Mouse (Mus musculus) stomach, embryonic 14.5 days (tissue): Measurements from ENCODE around the gene Prdm4. TPM values are rescaled to one million over a fixed set of nuclear protein-coding genes. Genes with fewer than 3 reads are reported as not detected.

Experiments used
- ATAC-seq: fragments of 200-750 bp; cut with Nextera tagmentation; 2 replicates; pipeline ENCODE4 v1.8.0; 2017; ENCODE audit warnings: low read depth, moderate TSS enrichment; ENCODE audit not compliant: insufficient number of reproducible peaks, insufficient read depth, low FRiP score
- H3K27ac ChIP-seq: fragments of 300-500 bp; sonication (generic); 2 replicates; pipeline ENCODE4 v1.5.1; 2014; ENCODE audit warnings: mild to moderate bottlenecking, low read length, moderate library complexity, mixed read lengths
- H3K27me3 ChIP-seq: fragments of 300-500 bp; sonication (generic); 2 replicates; pipeline ENCODE4 v1.6.1; 2014; ENCODE audit warnings: low read length, control low read depth, mixed read lengths; ENCODE audit not compliant: control insufficient read depth, insufficient read depth
- H3K36me3 ChIP-seq: fragments of 300-500 bp; sonication (generic); 2 replicates; pipeline ENCODE4 v1.6.1; 2014; ENCODE audit warnings: mild to moderate bottlenecking, control low read depth, low read length, moderate library complexity, mixed read lengths; ENCODE audit not compliant: control insufficient read depth, insufficient read depth
- H3K4me1 ChIP-seq: fragments of 300-500 bp; sonication (generic); 2 replicates; pipeline ENCODE4 v1.6.1; 2014; ENCODE audit warnings: low read length, control low read depth, mixed read lengths; ENCODE audit not compliant: control insufficient read depth, insufficient read depth
- H3K4me2 ChIP-seq: fragments of 300-500 bp; sonication (generic); replicated peaks from 2 replicates; pipeline ENCODE4 v1.6.1; 2014; ENCODE audit warnings: low read depth, low read length, control low read depth
- H3K4me3 ChIP-seq: fragments of 300-500 bp; sonication (generic); 2 replicates; pipeline ENCODE4 v1.5.1; 2014; ENCODE audit warnings: low read depth, low read length, control low read depth
- H3K9ac ChIP-seq: fragments of 300-500 bp; sonication (generic); replicated peaks from 2 replicates; pipeline ENCODE4 v1.6.1; 2014; ENCODE audit warnings: low read depth, mild to moderate bottlenecking, control low read depth, low read length, moderate library complexity, mixed read lengths
- H3K9me3 ChIP-seq: fragments of 300-500 bp; sonication (generic); 2 replicates; pipeline ENCODE4 v1.6.1; 2016; ENCODE audit warnings: low read depth, low read length, control low read depth; ENCODE audit not compliant: control insufficient read depth
- WGBS: fragments of 180-500 bp; shearing (Covaris S2); extraction: QIAGEN DNeasy Blood & Tissue Kit; methylation state at CpG from one replicate; pipeline ENCODE4 v1.1.7; 2014; 5-methylcytosine and 5-hydroxymethylcytosine counted together
- polyA plus RNA-seq: library from polyadenylated mRNA; unstranded; fragments of >200 nt; fragmentation: Nextera tagmentation; extraction: Ambion mirVana; gene quantifications from 2 replicates; pipeline ENCODE4 v1.2.1, GENCODE M21; 2014

Prdm4 gene
- polyA plus RNA-seq, result 22.1 and 23.4 TPM in 2 replicates

DNA sequence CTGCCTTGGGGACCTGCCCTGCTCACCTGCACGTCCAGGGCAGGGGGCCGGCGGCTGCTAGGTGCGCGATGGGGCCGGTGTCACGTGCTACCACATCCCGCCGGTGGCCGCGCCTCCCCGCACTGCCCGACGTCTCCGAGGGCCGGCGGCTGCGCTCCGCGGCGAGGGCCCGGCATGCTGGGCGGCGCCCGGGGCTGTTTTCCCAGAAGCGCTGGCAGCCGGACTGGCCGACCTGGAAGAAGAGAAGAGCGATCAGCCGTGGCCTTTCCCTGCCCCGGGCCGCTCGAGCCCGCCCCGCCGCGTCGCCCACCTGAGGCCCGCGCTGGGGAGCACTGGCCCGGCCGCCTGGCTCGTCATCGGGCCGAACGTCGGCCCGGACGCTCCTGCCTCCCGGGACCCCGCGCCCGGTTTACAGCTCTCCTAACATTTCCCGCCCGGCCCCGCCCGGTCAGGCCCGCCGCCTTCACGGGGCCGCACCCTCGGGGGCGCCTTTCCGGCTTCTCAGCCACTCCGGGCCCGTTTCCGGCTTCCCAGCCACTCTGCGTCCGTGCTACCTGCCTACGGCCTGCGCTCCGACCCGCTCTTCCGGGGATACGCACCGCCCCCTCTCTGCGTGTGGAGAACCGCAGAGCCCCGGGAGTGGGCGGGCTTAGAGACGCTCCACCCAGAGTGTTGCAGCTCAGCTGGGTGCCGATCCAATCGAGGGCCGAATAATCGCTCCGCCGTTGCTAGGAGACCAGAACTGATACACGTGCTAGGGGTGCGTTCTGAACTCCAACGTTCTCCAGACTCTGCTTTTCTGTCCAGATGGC, at the start of gene Prdm4:
Gene Prdm4 (minus strand): TSS at position 645 of the 812 bp plus-strand sequence.
- Histone ChIP-seq H3K4me1 (peaks cover 9% of the 10 kb centered on the region; the same call in 1 of the 2 replicates), H3K27ac (peak within 1 kb of the TSS; percentile 82), H3K4me2 (peak within 1 kb of the TSS; percentile 79), H3K36me3 (peaks cover 17% of the 10 kb centered on the region; the same call in 1 of the 2 replicates), H3K9ac (peak within 1 kb of the TSS; percentile 84), H3K27me3 (no peaks in the 10 kb centered on the region), H3K4me3 (peak within 1 kb of the TSS; percentile 71), H3K9me3 (no peaks in the 10 kb centered on the region)
- WGBS, result under 1% methylated on average over 87 of the region's 90 CpGs
- peak; percentile 99 for ATAC-seq

DNA sequence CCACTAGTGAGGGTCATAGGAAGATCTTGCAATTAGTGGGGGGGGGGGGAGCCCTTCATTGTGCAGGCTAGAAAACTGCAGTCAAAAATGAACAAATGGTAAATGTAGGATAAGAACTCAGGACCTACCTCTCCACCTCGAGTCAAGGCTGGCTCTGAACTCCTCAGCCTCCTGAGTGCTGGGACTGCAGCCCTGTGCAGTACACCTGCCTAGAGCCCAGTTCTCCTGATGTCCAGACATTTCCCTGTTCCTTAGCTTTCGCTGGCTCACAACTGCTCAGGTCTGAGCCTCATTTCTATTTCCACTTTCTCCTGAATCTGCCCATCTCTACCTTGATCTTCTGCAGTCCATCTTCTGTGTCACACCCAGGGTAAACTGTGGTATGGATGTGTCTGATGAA, 49.5 kb upstream of the Prdm4 start:
- no peak overlapping the region for H3K9ac ChIP-seq
- no peaks in the 10 kb centered on the region for H3K27me3 ChIP-seq
- no peak overlapping the region for H3K4me3 ChIP-seq
- H3K4me1 ChIP-seq, result 0 out of 2 replicates have a peak, but pooled peaks cover 3% of the 10 kb centered on the region
- ATAC-seq, result no peak
- no peaks in the 10 kb centered on the region for H3K36me3 ChIP-seq
- H3K4me2 ChIP-seq, result no peak overlapping the region
- H3K9me3 ChIP-seq, result no peaks in the 10 kb centered on the region
- WGBS, result 50% methylated on average over 2 of the region's 2 CpGs
- no peak overlapping the region for H3K27ac ChIP-seq

DNA sequence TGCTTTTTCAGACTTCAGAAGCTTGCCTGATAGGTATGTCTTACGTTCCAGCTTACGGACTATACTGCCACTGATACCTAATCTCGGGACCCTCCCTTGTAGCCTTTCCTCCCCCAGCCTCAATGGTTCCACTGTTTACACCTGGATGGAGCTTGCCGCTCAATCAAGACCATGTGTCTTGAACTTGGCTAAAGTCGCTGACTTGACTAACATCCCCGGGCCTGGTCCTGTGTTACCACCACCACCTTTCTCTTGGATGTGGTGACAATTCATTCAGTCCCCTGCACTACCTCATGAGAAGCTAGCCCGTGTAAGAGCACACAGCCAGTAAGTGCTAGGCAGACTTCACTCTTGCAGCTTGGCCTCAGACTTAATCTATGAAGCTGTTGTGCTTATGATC, 47.4 kb upstream of the Prdm4 start:
- no peaks in the 10 kb centered on the region for H3K36me3 ChIP-seq
- H3K4me2 ChIP-seq, result no peak overlapping the region
- no peak overlapping the region for H3K27ac ChIP-seq
- ATAC-seq, result no peak
- 0 out of 2 replicates have a peak, but pooled peaks cover 3% of the 10 kb centered on the region for H3K4me1 ChIP-seq
- H3K9me3 ChIP-seq, result no peaks in the 10 kb centered on the region
- H3K4me3 ChIP-seq, result no peak overlapping the region
- H3K27me3 ChIP-seq, result no peaks in the 10 kb centered on the region
- H3K9ac ChIP-seq, result no peak overlapping the region
- 88% methylated on average over 7 of the region's 7 CpGs for WGBS

DNA sequence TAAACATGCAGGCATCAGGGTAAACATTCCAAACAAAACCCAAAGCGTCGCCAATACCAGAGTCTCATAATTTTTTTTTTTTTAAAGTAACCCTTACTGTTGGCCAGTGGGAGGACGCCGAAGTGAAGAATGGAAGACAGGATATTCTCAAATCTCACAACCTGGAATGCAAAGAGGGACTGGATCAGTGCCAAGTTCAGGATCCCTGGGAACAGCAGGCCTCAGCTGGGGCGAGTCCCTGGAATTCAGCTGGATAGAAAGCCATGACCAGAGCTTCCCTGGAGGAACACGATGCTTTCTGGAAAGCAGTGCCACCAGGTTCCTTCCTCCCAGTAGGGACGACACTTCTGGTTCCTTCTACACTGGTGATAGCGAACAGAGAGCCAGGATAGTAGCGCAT, 46.0 kb upstream of the Prdm4 start:
- no peak for ATAC-seq
- no peak overlapping the region for H3K9ac ChIP-seq
- no peaks in the 10 kb centered on the region for H3K36me3 ChIP-seq
- 0 out of 2 replicates have a peak, but pooled peaks cover 3% of the 10 kb centered on the region for H3K4me1 ChIP-seq
- H3K27ac ChIP-seq, result no peak overlapping the region
- H3K9me3 ChIP-seq, result no peaks in the 10 kb centered on the region
- H3K27me3 ChIP-seq, result no peaks in the 10 kb centered on the region
- no peak overlapping the region for H3K4me2 ChIP-seq
- WGBS, result 46% methylated on average over 9 of the region's 9 CpGs
- no peak overlapping the region for H3K4me3 ChIP-seq

DNA sequence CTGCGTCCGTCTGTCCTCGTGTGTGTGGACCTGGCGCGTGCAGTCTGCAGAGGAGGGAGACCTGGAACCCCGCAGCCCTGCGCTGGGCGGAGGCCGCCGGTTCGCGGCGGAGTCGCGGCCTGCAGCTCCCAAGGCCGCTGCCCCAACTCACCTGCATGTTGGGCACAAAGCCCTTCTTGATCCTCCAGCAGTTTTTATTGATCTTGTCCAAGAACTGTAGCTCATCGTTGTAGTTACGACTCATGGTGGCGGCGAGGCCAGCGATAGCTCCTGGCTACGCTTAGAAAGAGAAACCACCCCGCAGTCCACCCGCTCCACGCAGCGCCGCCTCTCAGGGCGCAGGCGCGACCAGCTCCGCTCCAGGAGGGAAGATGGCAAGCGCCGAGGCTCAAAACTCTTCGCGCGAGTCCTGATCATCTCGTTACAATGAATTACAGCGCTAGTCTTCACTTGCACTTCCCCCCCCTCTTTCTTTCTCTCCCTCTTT, 40.6 kb upstream of the Prdm4 start, which contains the start of gene Rtcb:
Gene Rtcb (minus strand): TSS at position 360 of the 487 bp plus-strand sequence.
- no peaks in the 10 kb centered on the region for H3K4me1 ChIP-seq
- H3K27ac ChIP-seq, result peak within 1 kb of the TSS; percentile 35
- 1% methylated on average over 37 of the region's 38 CpGs for WGBS
- peaks cover 15% of the 10 kb centered on the region for H3K36me3 ChIP-seq
- H3K9me3 ChIP-seq, result no peaks in the 10 kb centered on the region
- H3K4me3 ChIP-seq, result peak within 1 kb of the TSS; percentile 97
- H3K9ac ChIP-seq, result peak within 1 kb of the TSS; percentile 84
- peak within 1 kb of the TSS; percentile 78 for H3K4me2 ChIP-seq
- no peaks in the 10 kb centered on the region for H3K27me3 ChIP-seq
- ATAC-seq, result peak; percentile 90

DNA sequence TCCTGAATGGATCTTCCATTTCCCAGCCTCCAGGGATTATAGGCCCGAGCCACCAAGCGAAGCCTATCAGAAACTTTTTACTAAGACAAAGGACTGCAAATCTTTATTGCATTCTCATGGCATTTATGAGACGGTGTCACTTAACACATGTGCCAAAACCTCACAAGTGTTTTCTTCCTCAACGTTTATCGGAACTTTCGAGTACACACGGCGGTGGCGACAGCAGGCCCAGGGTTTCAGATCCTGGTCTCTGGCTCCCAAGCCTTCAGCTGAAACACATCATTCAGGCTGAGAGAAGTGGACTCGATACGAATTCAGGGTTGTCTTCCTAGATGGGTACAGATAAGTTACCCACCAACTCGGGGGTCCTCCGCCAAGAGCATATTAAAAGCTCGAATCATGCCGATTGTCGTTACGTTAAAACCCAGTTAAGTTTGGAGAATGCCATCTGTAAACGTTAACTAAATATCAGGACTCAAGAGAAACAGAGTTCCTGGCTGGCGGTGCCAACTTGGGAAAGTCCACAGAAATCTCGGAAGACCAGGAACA, 40.0 kb upstream of the Prdm4 start:
- Histone ChIP-seq H3K27me3 (no peaks in the 10 kb centered on the region), H3K4me1 (no peaks in the 10 kb centered on the region), H3K9me3 (no peaks in the 10 kb centered on the region), H3K36me3 (peaks cover 18% of the 10 kb centered on the region), H3K4me3 (peak overlapping the region; percentile 97), H3K9ac (peak overlapping the region; percentile 84), H3K4me2 (peak overlapping the region; percentile 78), H3K27ac (peak overlapping the region; percentile 35)
- ATAC-seq, result 0 out of 2 replicates have a peak, but pooled peaks have one; percentile 5
- WGBS, result 3% methylated on average over 20 of the region's 20 CpGs

DNA sequence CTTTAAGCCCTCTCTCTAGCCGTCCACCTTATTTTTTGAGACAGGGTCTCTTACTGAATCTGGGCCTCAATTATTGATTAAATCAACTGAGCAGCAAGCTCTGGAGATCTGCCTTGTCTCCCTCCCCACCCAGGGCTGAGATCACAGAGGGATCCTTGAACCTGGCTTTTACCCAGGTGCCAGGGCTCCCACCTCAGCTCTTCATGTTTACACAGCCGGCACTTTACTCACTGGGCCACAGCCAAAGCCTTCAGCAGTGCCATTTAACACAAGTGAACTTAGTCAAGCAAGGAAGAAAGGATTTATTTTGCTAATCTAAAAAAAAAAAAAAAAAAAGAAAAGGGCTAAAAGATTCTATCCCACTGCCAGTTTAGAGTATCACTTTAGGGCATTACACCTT, 37.5 kb upstream of the Prdm4 start:
- Histone ChIP-seq H3K4me1 (no peaks in the 10 kb centered on the region), H3K4me3 (no peak overlapping the region), H3K9me3 (no peaks in the 10 kb centered on the region), H3K9ac (no peak overlapping the region), H3K27ac (no peak overlapping the region), H3K36me3 (peaks cover 39% of the 10 kb centered on the region), H3K4me2 (no peak overlapping the region), H3K27me3 (no peaks in the 10 kb centered on the region)
- 67% methylated on average over 2 of the region's 2 CpGs for WGBS
- ATAC-seq, result no peak

DNA sequence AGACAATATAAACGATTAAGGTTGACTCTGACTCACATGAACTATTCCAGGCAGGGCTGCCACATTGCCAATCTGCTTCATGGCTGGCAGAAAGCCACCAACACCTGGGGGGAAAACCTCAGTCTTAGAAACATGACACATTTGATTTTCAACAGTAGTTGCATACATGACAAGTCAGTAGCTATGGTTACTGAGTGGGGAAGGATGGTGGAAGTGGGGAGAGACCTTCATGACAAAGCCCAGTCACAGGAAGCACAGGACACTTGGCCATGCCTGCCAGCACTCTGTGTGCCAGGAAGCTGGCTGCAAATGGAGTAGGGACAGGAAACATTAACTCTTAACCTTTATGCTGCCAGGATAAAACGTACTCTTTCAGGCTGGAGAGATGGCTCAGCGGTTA, 36.5 kb upstream of the Prdm4 start:
- no peaks in the 10 kb centered on the region for H3K27me3 ChIP-seq
- ATAC-seq, result no peak
- H3K9me3 ChIP-seq, result no peaks in the 10 kb centered on the region
- 83% methylated on average over 3 of the region's 3 CpGs for WGBS
- H3K4me3 ChIP-seq, result no peak overlapping the region
- no peak overlapping the region for H3K9ac ChIP-seq
- no peak overlapping the region for H3K4me2 ChIP-seq
- H3K4me1 ChIP-seq, result no peaks in the 10 kb centered on the region
- H3K36me3 ChIP-seq, result peaks cover 49% of the 10 kb centered on the region
- no peak overlapping the region for H3K27ac ChIP-seq
